Mouse (Mus musculus): ENCODE data around the gene Zmynd12. TPM values are rescaled to one million over a fixed set of nuclear protein-coding genes. Genes with fewer than 3 reads are reported as not detected.

Gene Zmynd12
- total RNA-seq, 1 experiment from 2014 or later: 0.35 TPM

DNA sequence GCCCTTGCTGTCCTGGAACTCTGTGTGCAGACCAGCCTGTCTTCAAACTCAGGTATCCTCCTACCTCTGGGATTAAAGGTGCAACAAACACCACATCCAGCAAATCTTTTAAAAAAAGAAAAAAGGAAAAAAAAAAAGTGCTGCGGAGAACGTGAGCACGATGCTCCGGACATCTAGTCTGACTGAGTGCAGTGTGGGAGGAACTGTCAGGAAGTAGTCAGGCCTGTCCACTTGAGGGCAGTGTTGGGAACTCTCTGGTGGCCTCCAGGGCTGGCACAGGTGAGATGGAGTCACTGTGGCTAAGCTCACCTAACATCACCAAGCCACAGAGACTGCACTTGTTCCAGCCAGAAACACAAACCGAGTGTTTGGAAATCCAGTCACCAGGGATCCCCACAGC is 8.1 kb downstream of the Zmynd12 start:
- peak; percentile 74 to 75 for ATAC-seq (replicated peaks in 1 of 2; ENCODE audit: insufficient read depth in 1 of 2, low FRiP score in 2 of 2, low TSS enrichment in 1 of 2, low read depth in 1 of 2, poor library complexity in 2 of 2, severe bottlenecking in 2 of 2)

DNA sequence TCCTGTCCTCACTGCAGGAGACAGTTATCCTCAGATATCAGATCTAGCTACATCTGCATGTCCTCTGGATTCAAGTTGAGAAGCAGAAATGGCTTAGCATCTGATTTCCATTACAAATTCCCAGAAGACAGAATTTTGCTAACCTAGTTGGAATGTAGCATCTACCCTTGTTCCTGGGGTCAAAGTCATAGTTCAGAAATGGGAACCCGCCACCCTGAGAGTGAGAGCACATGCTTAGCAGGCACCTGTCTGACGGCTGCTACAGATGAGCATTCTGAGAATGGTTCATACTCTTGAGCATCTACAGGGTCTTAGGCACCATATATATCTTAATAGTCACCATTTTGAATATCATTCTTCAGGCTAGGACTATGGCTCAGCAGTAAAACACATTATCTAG is 15.3 kb downstream of the Zmynd12 start:
- no peak for ATAC-seq (replicated peaks in 1 of 2; ENCODE audit: insufficient read depth in 1 of 2, low FRiP score in 2 of 2, low TSS enrichment in 1 of 2, low read depth in 1 of 2, poor library complexity in 2 of 2, severe bottlenecking in 2 of 2)

DNA sequence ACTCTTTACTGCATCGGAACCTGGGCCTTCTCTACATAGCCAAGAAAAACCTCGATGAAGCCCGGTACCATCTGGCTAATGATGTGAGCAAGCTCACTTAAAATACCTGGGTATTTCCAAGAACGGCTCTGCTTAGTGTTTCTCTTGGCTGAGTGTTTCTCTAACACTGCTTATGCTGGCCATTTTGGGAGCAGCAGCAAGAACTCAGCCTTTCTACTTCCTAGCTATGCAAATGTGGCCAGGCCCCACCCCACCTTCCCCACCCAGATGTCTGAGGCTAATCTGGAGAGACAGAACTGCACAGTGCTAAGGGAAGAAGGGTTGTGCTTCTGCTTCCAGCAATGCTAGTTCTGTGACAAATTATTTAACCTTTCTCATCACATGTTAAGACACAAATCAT is 19.2 kb downstream of the Zmynd12 start:
- ATAC-seq (replicated peaks in 1 of 2; ENCODE audit: insufficient read depth in 1 of 2, low FRiP score in 2 of 2, low TSS enrichment in 1 of 2, low read depth in 1 of 2, poor library complexity in 2 of 2, severe bottlenecking in 2 of 2): no peak

DNA sequence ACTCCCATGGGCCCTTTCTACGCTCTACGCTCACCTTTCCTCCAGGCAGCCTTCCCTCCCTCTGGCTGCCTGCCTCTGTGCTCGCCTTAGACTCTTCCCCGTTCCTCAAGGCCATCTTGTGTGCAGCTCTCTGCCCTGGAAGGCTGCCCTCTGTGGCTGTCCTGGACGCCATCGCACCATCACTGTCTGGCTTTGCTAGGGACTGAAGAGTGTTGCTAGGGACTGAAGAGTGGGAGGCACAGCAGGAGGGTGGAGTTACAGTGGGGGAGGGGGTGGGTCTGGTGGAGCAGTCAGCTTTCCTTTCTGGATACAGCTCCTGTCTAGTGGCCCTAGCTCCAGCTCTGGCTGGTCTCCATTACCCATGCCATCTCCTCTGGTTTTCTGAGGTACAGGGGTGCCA is 19.9 kb downstream of the Zmynd12 start:
- 0 out of 4 replicates have a peak, but pooled peaks of 1 of the 2 experiments have one; percentile 17 for ATAC-seq (replicated peaks in 1 of 2; ENCODE audit: insufficient read depth in 1 of 2, low FRiP score in 2 of 2, low TSS enrichment in 1 of 2, low read depth in 1 of 2, poor library complexity in 2 of 2, severe bottlenecking in 2 of 2)

DNA sequence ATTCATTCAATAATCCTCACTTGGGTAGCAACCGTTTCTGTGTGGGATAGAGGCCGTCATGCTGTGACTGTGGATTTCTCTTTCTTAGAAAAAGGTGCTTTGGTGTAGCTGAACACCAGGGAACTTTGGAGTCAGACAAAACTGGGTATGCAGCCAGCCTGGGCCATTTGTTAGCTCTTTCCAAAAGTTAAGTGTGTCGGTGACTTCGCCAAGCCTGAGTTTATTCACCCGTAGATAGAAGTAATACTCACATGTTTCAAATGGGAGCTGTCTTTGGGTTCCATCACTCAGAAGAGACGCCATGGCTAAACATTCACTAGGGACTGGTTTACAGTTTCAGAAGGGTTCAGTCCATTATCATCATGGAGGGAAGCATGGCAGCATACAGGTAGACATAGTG is 24.6 kb downstream of the Zmynd12 start:
- ATAC-seq (replicated peaks in 1 of 2; ENCODE audit: insufficient read depth in 1 of 2, low FRiP score in 2 of 2, low TSS enrichment in 1 of 2, low read depth in 1 of 2, poor library complexity in 2 of 2, severe bottlenecking in 2 of 2): no peak

DNA sequence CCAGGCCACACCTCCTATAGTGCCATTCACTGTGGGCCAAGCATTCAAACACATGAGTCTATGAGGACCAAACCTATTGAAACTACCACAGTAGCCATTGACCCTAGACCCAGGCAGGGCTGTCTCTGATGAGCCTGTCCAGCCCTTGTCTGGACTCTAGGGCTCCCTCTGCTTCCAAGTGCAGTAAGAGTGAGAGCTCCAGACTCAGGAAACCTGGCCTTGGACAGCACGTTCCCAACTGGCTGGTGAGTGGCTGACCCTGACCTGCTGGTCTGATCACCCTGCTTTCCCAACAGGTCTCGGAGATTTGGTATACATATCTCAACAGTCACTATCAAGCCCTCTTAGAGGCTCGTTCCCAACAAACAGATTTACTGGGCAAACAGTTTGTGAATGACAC is 25.2 kb downstream of the Zmynd12 start:
- ATAC-seq (replicated peaks in 1 of 2; ENCODE audit: insufficient read depth in 1 of 2, low FRiP score in 2 of 2, low TSS enrichment in 1 of 2, low read depth in 1 of 2, poor library complexity in 2 of 2, severe bottlenecking in 2 of 2): no peak

DNA sequence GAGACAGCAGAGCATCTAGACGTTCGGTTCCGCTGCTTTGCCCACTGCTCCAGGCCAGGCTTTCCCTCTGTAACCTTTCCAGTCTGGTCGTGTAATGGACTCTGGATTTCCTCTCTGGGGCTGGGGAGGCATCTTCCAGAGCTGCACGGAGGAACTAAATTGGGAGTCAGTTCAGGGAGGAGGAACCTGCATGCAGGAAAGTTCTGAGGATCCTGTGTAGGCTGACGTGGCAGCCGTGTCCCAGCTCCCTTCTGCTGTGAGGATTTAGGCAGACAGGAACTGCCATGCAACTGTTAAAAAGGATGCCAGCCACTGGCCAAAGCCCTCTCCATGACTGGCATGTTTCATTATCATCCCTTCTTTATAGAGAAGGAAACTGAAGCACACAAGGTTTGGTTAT is 27.8 kb downstream of the Zmynd12 start:
- no peak for ATAC-seq (replicated peaks in 1 of 2; ENCODE audit: insufficient read depth in 1 of 2, low FRiP score in 2 of 2, low TSS enrichment in 1 of 2, low read depth in 1 of 2, poor library complexity in 2 of 2, severe bottlenecking in 2 of 2)

DNA sequence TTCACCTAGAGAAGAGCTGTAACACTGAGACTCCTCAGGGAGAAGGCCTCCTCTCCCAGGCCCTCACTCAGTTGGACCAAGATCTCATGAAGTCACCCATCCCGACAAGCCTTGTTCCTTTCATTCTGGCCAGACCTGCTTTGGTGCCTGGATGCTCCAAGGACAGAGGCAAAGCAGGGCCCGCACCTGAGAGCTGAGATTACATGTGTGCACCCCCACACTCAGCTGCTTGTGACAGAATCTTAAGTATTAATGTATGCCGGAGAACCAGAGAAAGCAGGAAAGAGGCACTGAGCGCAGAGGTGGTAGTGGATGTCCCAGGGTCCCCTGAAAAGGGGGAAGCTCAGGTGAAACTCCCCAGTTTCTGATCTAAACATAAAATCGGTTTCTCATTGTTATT is 30.5 kb downstream of the Zmynd12 start:
- ATAC-seq (replicated peaks in 1 of 2; ENCODE audit: insufficient read depth in 1 of 2, low FRiP score in 2 of 2, low TSS enrichment in 1 of 2, low read depth in 1 of 2, poor library complexity in 2 of 2, severe bottlenecking in 2 of 2): no peak

DNA sequence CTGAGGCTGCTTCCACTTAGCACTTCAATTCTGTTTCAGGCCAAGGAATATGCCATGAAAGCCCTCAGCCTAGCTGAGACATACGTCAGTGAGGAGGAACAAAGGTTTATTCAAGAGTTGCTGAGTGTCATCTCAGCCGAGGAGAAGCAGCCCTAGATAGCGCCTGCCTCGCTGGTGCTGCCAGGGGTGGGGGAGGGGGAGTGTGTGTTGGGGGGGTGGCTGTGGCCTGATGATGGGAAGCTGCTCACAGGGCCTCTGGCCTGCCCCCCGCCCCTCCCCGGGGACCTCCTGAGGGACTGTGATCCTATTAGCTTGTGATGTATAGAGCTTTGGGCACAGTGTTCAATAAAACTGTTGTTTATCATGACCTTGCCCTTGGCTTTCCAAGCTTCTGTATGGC is 30.9 kb downstream of the Zmynd12 start:
- ATAC-seq (replicated peaks in 1 of 2; ENCODE audit: insufficient read depth in 1 of 2, low FRiP score in 2 of 2, low TSS enrichment in 1 of 2, low read depth in 1 of 2, poor library complexity in 2 of 2, severe bottlenecking in 2 of 2): no peak

DNA sequence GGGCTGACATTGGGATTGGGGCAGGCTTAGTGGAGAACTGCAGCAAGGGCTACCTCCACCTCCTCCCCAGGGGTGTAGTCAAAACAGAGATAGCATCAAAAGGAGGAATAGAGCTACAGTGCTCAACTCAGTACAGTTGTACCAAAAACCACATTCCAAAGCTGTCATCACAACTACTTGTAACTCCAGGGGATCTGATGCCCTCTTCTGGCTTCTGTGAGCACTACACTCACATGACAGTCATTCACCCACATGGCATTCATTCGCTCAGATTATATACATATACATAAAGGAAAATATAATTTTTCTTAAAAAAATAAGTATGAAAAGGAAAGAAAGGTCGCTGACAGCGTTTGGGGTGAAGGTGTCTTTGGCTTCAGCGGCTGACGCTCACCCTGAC is 37.7 kb downstream of the Zmynd12 start:
- ATAC-seq (replicated peaks in 1 of 2; ENCODE audit: insufficient read depth in 1 of 2, low FRiP score in 2 of 2, low TSS enrichment in 1 of 2, low read depth in 1 of 2, poor library complexity in 2 of 2, severe bottlenecking in 2 of 2): no peak

DNA sequence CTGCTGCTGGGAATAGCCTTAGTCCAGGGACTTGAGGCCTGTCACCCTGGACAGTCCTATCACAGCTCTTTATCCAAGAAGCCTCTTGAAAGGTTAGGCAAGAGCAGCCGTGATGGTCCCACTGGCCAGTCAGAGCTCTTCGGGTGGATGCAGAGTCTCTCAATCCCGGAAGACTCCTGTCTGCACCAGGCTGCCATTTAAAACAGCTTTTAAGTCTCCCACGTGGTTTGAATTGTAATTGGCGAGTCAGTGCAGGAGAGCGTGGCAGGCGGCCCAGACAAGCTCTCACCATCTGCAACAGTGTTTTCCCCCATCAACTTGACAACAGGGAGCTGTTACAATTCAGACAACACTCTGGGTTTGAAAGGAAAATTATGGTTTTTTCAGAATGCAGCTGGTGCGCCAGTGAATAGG is 38.1 kb downstream of the Zmynd12 start:
- ATAC-seq (replicated peaks in 1 of 2; ENCODE audit: insufficient read depth in 1 of 2, low FRiP score in 2 of 2, low TSS enrichment in 1 of 2, low read depth in 1 of 2, poor library complexity in 2 of 2, severe bottlenecking in 2 of 2): no peak

DNA sequence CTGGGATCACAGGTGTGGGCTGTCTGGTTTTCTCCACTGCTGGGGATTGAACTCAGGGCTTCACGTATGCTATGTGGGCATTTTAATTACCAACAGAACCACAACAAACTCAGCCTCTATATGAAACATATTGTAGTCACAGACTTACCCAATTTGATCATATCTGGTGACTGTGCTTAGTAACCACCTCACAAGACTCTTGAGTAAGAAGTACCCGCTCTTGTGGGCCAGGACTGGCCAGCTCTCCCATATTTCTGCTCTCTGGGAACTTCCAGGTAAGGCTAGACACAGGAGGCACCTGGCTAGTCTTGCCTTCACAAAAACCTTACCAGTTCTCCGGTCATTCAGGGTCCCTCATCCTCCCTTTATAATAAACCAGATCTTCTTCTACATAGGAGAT is 39.8 kb downstream of the Zmynd12 start:
- ATAC-seq (replicated peaks in 1 of 2; ENCODE audit: insufficient read depth in 1 of 2, low FRiP score in 2 of 2, low TSS enrichment in 1 of 2, low read depth in 1 of 2, poor library complexity in 2 of 2, severe bottlenecking in 2 of 2): no peak

DNA sequence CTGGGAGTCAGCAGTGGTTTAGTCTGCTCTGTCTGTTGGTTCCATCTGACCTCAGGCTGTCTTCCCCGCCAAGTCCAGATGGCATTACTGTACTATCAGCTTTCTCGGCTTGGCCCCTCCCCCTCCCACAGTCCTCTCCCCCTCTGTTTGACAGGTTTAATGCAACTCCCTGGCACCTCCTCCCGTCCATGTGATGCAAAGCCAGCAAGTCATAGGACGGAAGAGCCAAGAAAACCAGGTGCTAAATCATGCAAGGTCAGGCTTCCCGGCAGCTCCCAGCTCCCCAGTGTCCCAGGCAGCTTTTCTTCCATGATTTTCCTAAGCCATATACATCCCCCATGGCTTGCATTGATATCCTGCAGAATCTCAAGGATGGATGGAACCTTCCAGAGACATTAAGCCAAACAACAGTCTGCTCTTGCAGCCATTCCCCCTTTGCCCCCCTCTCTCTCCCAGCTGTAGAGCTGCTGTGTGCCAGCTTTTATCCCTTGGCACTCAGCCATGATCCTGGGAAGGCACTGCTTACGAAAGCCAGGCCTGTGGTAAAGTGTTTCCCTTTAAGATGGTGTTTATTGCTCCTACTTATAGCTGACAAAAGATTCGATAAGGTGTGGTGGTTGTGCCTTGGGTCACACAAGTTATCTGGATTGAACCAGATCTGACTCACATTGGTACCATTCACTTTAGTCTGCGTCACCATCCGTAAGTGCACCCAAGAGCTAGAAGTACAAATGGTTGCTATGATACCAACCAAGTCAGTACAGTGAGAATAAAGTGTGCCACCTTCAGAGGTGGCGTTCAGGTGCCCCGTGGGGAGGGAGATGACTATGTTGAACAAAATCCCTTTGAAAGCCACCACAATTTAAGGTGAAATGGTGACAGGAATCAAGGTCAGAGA is 40.5 kb downstream of the Zmynd12 start:
- no peak for ATAC-seq (replicated peaks in 1 of 2; ENCODE audit: insufficient read depth in 1 of 2, low FRiP score in 2 of 2, low TSS enrichment in 1 of 2, low read depth in 1 of 2, poor library complexity in 2 of 2, severe bottlenecking in 2 of 2)

DNA sequence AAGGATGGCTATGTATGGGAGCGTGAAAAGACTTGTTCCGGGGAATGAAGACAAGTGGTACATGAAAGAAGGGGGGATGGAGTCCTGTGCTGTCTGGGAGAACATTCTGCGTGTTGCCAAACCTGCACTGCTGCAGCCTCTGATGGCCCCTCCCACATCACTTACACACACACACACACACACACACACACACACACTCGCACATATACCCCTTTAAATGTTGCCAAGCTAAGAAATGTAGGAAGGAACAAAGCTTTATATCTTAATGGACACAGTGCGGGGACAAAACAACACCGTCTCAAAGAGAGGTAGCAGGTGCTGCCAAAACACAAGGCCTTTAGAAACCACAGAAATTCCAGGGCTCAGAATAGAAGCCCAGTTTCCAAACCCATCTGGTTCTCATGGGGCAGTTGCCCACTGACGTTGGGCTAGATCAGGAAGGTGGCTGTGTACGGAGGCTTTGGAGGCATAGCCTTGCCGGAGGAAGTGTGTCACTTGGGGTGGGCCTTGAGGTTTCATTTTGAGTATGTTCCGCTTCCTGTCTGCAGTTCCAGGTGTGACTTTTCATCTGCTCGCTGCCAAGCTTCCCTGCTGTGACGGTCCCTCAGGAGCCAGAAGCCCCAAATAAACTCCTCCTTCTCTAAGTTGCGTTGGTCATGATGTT is 41.3 kb downstream of the Zmynd12 start:
- ATAC-seq (replicated peaks in 1 of 2; ENCODE audit: insufficient read depth in 1 of 2, low FRiP score in 2 of 2, low TSS enrichment in 1 of 2, low read depth in 1 of 2, poor library complexity in 2 of 2, severe bottlenecking in 2 of 2): peak; percentile 80 to 83

DNA sequence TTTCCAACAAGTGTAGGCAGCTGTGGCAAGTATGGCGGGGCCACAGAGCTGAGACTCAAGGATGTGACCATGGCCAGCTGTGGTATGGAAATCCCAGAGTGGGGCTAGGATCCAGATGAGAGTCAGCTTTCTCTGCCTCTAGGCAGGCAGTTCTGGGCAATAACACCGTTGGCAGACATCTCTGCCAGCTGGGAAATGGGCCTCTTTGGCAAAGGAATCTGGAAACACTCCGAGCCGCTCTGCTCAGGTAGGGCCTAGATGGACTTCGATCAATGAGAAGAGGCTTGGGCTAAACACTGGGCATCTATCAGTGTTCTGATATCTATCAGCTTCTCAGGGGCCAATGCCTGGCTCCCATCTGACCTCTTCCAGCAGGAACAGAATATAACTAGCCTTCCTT is 43.2 kb downstream of the Zmynd12 start:
- no peak for ATAC-seq (replicated peaks in 1 of 2; ENCODE audit: insufficient read depth in 1 of 2, low FRiP score in 2 of 2, low TSS enrichment in 1 of 2, low read depth in 1 of 2, poor library complexity in 2 of 2, severe bottlenecking in 2 of 2)

DNA sequence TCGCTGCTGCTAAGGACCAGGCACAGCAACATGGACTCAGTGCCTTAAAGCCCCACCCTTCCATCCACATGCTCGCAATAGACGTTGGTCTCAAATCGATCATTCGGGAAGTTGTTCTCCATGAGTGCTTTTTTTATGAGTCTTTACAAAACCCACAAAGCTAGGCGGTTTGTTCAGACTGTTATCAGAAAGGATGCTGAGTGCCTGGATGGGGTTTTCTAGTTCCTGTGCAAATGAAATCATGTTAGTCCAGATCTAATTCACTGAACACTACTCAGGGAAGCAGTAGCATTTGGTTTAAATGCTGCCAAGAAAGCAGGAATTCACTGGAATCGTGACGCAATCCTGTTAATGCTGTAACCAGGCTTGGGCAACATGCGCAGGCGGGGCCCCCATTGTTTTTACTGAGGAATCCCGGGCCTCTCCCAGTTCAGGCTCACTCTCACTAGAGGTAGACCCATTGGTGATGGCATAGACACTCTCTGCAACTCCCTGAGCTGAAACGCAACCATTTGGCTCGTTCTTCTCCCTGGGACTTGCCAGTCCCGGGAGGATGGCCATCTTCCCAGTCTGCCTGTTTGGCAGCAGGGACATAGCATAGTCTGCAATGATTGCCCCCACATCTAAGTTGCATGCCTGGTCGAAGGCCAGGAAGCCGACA is 45.2 kb downstream of the Zmynd12 start:
- peak; percentile 18 to 42; a peak in 3 of 4 replicates for ATAC-seq (replicated peaks in 1 of 2; ENCODE audit: insufficient read depth in 1 of 2, low FRiP score in 2 of 2, low TSS enrichment in 1 of 2, low read depth in 1 of 2, poor library complexity in 2 of 2, severe bottlenecking in 2 of 2)

DNA sequence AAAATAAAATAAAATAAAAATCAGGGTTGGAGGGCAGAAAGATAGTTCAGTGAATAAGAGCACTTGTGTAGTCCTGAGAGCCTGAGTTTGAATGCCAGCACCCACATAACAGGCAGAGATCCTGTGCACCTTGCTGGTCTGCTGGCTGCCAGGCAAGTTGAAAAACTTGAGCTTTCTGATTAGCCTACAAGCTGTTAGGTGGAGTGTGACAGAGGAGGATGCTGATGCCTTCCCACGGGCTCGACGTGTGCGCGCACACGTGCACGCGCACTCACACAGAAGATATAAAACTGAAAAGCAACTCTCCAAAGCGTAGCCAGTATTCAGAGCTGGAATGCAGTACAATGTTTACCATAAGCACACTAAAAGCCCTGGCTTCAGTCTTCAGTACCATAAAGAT is 49.9 kb downstream of the Zmynd12 start:
- ATAC-seq (replicated peaks in 1 of 2; ENCODE audit: insufficient read depth in 1 of 2, low FRiP score in 2 of 2, low TSS enrichment in 1 of 2, low read depth in 1 of 2, poor library complexity in 2 of 2, severe bottlenecking in 2 of 2): no peak

DNA sequence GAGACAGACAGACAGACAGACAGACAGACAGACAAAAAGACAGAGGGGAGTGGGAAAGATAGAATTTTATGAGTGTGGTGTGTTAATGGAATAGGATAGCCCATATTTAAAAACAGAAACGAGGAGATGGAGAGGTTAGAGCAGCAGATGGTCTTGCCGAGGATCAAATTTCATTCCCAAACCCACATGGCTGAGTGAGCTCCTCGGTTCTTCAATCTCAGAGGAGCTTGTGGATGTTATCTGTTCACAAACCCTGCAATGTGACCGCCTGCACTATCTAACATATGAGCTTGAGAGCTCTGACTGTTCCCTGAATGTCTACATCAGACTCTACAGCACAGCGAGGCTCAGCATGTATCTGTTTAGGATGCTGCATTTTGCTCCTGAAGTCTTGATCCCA is 50.5 kb downstream of the Zmynd12 start:
- ATAC-seq (replicated peaks in 1 of 2; ENCODE audit: insufficient read depth in 1 of 2, low FRiP score in 2 of 2, low TSS enrichment in 1 of 2, low read depth in 1 of 2, poor library complexity in 2 of 2, severe bottlenecking in 2 of 2): no peak
